In genomic region chr9:45090811-45091210, GRCm38 (mm10) we compare ENCODE assay signal across 1 mouse cellular context.
TF ChIP-seq lines count a peak whose summit lies in the region.

No protein-coding gene starts in this region.

TF ChIP-seq in CH12.LX, 34 proteins besides CTCF, POLR2A, EP300 and RAD21:
- TF ChIP-seq USF1 (IDR thresholded peaks at IDR 0.05; ENCODE audit: low read depth, low read length), result no peak
- peak; percentile 72 for TF ChIP-seq SMC3 (IDR thresholded peaks at IDR 0.05; ENCODE audit: low read depth, low read length)
